9 mouse cellular contexts compared by ENCODE assay signal in the genomic region with DNA sequence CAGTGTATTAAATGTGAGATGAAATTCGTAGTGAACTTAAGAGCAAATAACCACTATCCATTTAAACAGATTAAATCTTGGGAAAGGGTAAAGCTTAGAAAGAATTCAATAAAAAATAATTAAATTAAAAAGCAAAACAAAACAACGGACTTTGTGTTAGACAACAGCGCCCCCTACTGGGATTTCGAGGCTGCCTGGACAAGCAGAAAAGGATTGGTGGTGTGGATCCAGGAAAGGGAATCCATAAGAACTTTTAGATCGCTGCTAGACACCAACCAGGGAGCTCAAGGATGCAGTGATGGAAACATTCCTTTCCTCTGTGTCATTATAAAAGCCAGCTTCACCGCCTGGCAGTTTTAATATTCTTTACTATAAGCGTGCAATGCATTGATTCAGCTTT. TPM values are rescaled to one million over a fixed set of nuclear protein-coding genes. Genes with fewer than 3 reads are reported as not detected.
DNase-seq lines count a peak whose midpoint lies in the region; ATAC-seq and TF ChIP-seq lines count a peak whose summit lies in the region.
"Had no signal": no experiment of that assay in that cellular context is flagged by ENCODE, and none has a peak within 500 bp of the region (broad histone marks: within the 10 kb centered on the region; RNA-seq: fewer than 3 reads in every experiment).

No protein-coding gene starts in this region.

- TF ChIP-seq RAD21 in MEL (IDR thresholded peaks at IDR 0.05; ENCODE audit: low read depth, low read length), result peak; percentile 87

- no peak overlapping the region for H3K27ac ChIP-seq in forebrain, embryonic 14.5 days (ENCODE audit: low read depth, low read length)
- H3K27ac ChIP-seq in forebrain, embryonic 15.5 days (replicated peaks), result no peak overlapping the region
- H3K27ac ChIP-seq in MEL (ENCODE audit: control insufficient read depth, low read depth, low read length), result no peak overlapping the region
- H3K27ac ChIP-seq in cerebellum, adult 2 months (ENCODE audit: insufficient read depth, low read length), result no peak overlapping the region
- H3K27ac ChIP-seq: lung, embryonic 15.5 days had no signal

- intact Hi-C loops in gastrocnemius, postnatal 14 days (cut with DNase I; ENCODE audit: low total_unique reads), result loop anchor here (5.0 kb wide), 1 partner anchor 751 kb away; no protein-coding TSS in a partner anchor

- no peak for TF ChIP-seq EP300 in MEL (IDR thresholded peaks at IDR 0.05; ENCODE audit: low read depth in 1 of 2, low read length in 2 of 2)

- H3K4me3 ChIP-seq in forebrain, embryonic 14.5 days (ENCODE audit: low read depth, low read length), result no peak overlapping the region
- H3K4me3 ChIP-seq in forebrain, embryonic 15.5 days, result no peak overlapping the region
- H3K4me3 ChIP-seq in MEL (ENCODE audit: control insufficient read depth in 1 of 2, insufficient read depth in 1 of 2, low read depth in 2 of 2, low read length in 2 of 2), result no peak overlapping the region
- H3K4me3 ChIP-seq in cerebellum, adult 2 months (replicated peaks; ENCODE audit: insufficient read depth, low read depth, low read length), result no peak overlapping the region
- H3K4me3 ChIP-seq: lung, embryonic 15.5 days had no signal

- no peaks in the 10 kb centered on the region for H3K27me3 ChIP-seq in forebrain, embryonic 14.5 days (replicated peaks; ENCODE audit: control insufficient read depth, insufficient read depth, low read length)
- no peaks in the 10 kb centered on the region for H3K27me3 ChIP-seq in forebrain, embryonic 15.5 days
- no peaks in the 10 kb centered on the region for H3K27me3 ChIP-seq in MEL (ENCODE audit: control insufficient read depth in 1 of 2, insufficient read depth in 2 of 2, low read length in 2 of 2)
- no peaks in the 10 kb centered on the region for H3K27me3 ChIP-seq in cerebellum, adult 2 months (ENCODE audit: control insufficient read depth, insufficient read depth, low read length)
- H3K27me3 ChIP-seq: lung, embryonic 15.5 days had no signal

- H3K9ac ChIP-seq in forebrain, embryonic 14.5 days (ENCODE audit: low read length), result no peak overlapping the region
- H3K9ac ChIP-seq in forebrain, embryonic 15.5 days (replicated peaks), result no peak overlapping the region
- H3K9ac ChIP-seq in MEL (ENCODE audit: control insufficient read depth, low read depth, low read length, poor library complexity, severe bottlenecking), result no peak overlapping the region
- H3K9ac ChIP-seq: lung, embryonic 15.5 days had no signal

- no peak for ATAC-seq in forebrain, embryonic 14.5 days
- no peak for ATAC-seq in forebrain, embryonic 15.5 days (replicated peaks)

- H3K9me3 ChIP-seq in forebrain, embryonic 14.5 days (replicated peaks; ENCODE audit: control insufficient read depth, low read length), result no peaks in the 10 kb centered on the region
- no peaks in the 10 kb centered on the region for H3K9me3 ChIP-seq in forebrain, embryonic 15.5 days
- H3K9me3 ChIP-seq in MEL (replicated peaks; ENCODE audit: insufficient read depth, low read length), result no peaks in the 10 kb centered on the region
- H3K9me3 ChIP-seq: lung, embryonic 15.5 days had no signal

- WGBS in forebrain, embryonic 14.5 days, result 6% methylated on average over 7 of the region's 7 CpGs
- WGBS in forebrain, embryonic 15.5 days, result 9% methylated on average over 7 of the region's 7 CpGs
- 8% methylated on average over 7 of the region's 7 CpGs for WGBS in cerebellum, adult 2 months

- peak; percentile 61 for DNase-seq in forebrain, embryonic 14.5 days (ENCODE audit: low spot score)
- peak; percentile 69 for DNase-seq in MEL (ENCODE audit: low read depth, low spot score)
- DNase-seq in cerebellum, adult 2 months, result peak; percentile 38 to 55
- peak; percentile 67 for DNase-seq in gastrocnemius, postnatal 14 days
- peak; percentile 54 to 66 for DNase-seq in layer of hippocampus, postnatal 14 days (ENCODE audit: low spot score in 2 of 2)
- peak; percentile 71 for DNase-seq in naive thymus-derived CD4-positive, alpha-beta T cell, adult 2 months (ENCODE audit: low read depth)
- peak; percentile 31 for DNase-seq in testis, postnatal 14 days (ENCODE audit: low spot score)

- no peak overlapping the region for H3K4me2 ChIP-seq in forebrain, embryonic 14.5 days (ENCODE audit: low read length)
- H3K4me2 ChIP-seq in forebrain, embryonic 15.5 days (replicated peaks), result no peak overlapping the region
- H3K4me2 ChIP-seq: lung, embryonic 15.5 days had no signal

- TF ChIP-seq CTCF in MEL (IDR thresholded peaks at IDR 0.05 in 2 of 3, conservative IDR thresholded peaks at IDR 0.05 in 1 of 3; ENCODE audit: control insufficient read depth in 1 of 3, insufficient read depth in 1 of 3, low read depth in 2 of 3, low read length in 3 of 3, poor library complexity in 1 of 3, severe bottlenecking in 1 of 3), result peak; percentile 60 to 82 (median 73)
- peak; percentile 55; the same call in 1 of the 2 replicates for TF ChIP-seq CTCF in cerebellum, adult 2 months (IDR thresholded peaks at IDR 0.05; ENCODE audit: borderline replicate concordance, insufficient read depth, low read depth, low read length)

- no peaks in the 10 kb centered on the region for H3K4me1 ChIP-seq in forebrain, embryonic 14.5 days (ENCODE audit: control insufficient read depth, insufficient read depth, low read length)
- no peaks in the 10 kb centered on the region for H3K4me1 ChIP-seq in forebrain, embryonic 15.5 days
- H3K4me1 ChIP-seq in MEL (ENCODE audit: control insufficient read depth in 1 of 2, insufficient read depth in 2 of 2, low read length in 2 of 2), result no peaks in the 10 kb centered on the region
- no peaks in the 10 kb centered on the region for H3K4me1 ChIP-seq in cerebellum, adult 2 months (ENCODE audit: control insufficient read depth, insufficient read depth, low read length)
- H3K4me1 ChIP-seq: lung, embryonic 15.5 days had no signal

- H3K36me3 ChIP-seq in forebrain, embryonic 14.5 days (ENCODE audit: control insufficient read depth, insufficient read depth, low read length), result no peaks in the 10 kb centered on the region
- H3K36me3 ChIP-seq in forebrain, embryonic 15.5 days, result no peaks in the 10 kb centered on the region
- H3K36me3 ChIP-seq in MEL (ENCODE audit: control insufficient read depth in 1 of 2, insufficient read depth in 2 of 2, low read length in 2 of 2), result no peaks in the 10 kb centered on the region
- H3K36me3 ChIP-seq: lung, embryonic 15.5 days had no signal

- H3K79me2 ChIP-seq in MEL (ENCODE audit: control insufficient read depth, insufficient read depth, low read length, poor library complexity), result no peaks in the 10 kb centered on the region

- no peak for TF ChIP-seq POLR2A in MEL (IDR thresholded peaks at IDR 0.05; ENCODE audit: control insufficient read depth in 1 of 2, insufficient read depth in 1 of 2, low read depth in 1 of 2, low read length in 2 of 2, poor library complexity in 1 of 2)
- no peak for TF ChIP-seq POLR2A in cerebellum, adult 2 months (IDR thresholded peaks at IDR 0.05; ENCODE audit: borderline replicate concordance, insufficient read depth, low read length)

TF ChIP-seq in MEL, 35 proteins besides CTCF, POLR2A, EP300 and RAD21:
- TF ChIP-seq KAT2A (conservative IDR thresholded peaks at IDR 0.05; ENCODE audit: low read depth, low read length) (no peak), ZMIZ1 (IDR thresholded peaks at IDR 0.05; ENCODE audit: low read depth, low read length) (no peak), ZNF384 (IDR thresholded peaks at IDR 0.05; ENCODE audit: low read depth, low read length) (peak; percentile 27; the same call in 1 of the 2 replicates), ZC3H11A (IDR thresholded peaks at IDR 0.05; ENCODE audit: low read depth, low read length) (peak; percentile 66), SMC3 (IDR thresholded peaks at IDR 0.05; ENCODE audit: low read depth, low read length) (peak; percentile 68)

RNA-seq across cellular contexts. Expression of a gene that starts 51.9 kb away (rescaled TPM):
- polyA plus RNA-seq in forebrain, embryonic 14.5 days (2014; fragmentation: Nextera tagmentation; extraction: Ambion mirVana), result 82.1 and 102 TPM in 2 replicates
- polyA plus RNA-seq in forebrain, embryonic 15.5 days (2015; fragmentation: Nextera tagmentation; extraction: Ambion mirVana), result 78.2 and 80.8 TPM in 2 replicates
- total RNA-seq in MEL (2012; rRNA removed), result 33.3 and 34.9 TPM in 2 replicates
- 10 to 100 TPM; 23.0 to 56.4 TPM for polyA plus RNA-seq in MEL (2012; ENCODE audit: insufficient read depth in 1 of 2, insufficient read length in 2 of 2, low read depth in 1 of 2, low replicate concordance in 2 of 2, missing spikeins in 1 of 2)
- 27.1 and 27.7 TPM in 2 replicates for polyA plus RNA-seq in cerebellum, adult 2 months (2012; rRNA removed)
- 10 to 100 TPM; 16.2 to 20.6 TPM for total RNA-seq in gastrocnemius, postnatal 14 days (2021)
- 10 to 100 TPM; 56.6 TPM for total RNA-seq in layer of hippocampus, postnatal 14 days (2021)

RNA-seq across cellular contexts. Expression of a gene that starts 52.5 kb away (rescaled TPM):
- polyA plus RNA-seq in forebrain, embryonic 14.5 days (2014; fragmentation: Nextera tagmentation; extraction: Ambion mirVana), result 25.9 and 27.8 TPM in 2 replicates
- polyA plus RNA-seq in forebrain, embryonic 15.5 days (2015; fragmentation: Nextera tagmentation; extraction: Ambion mirVana), result 25.5 and 25.8 TPM in 2 replicates
- 15.1 and 15.4 TPM in 2 replicates for total RNA-seq in MEL (2012; rRNA removed)
- 10 to 100 TPM in 1 of 2 experiments, not detected in 1; 13.7 TPM for polyA plus RNA-seq in MEL (2012; ENCODE audit: insufficient read depth in 1 of 2, insufficient read length in 2 of 2, low read depth in 1 of 2, low replicate concordance in 2 of 2, missing spikeins in 1 of 2)
- polyA plus RNA-seq in cerebellum, adult 2 months (2012; rRNA removed), result 21.9 and 22.0 TPM in 2 replicates
- total RNA-seq in gastrocnemius, postnatal 14 days (2021), result 1 to 10 TPM; 8.3 to 8.5 TPM
- 10 to 100 TPM; 17.1 to 19.3 TPM for total RNA-seq in layer of hippocampus, postnatal 14 days (2021)

RNA-seq across cellular contexts. Expression of a gene that starts 53.6 kb away (rescaled TPM):
- polyA plus RNA-seq in forebrain, embryonic 14.5 days (2014; fragmentation: Nextera tagmentation; extraction: Ambion mirVana), result 15.0 and 15.4 TPM in 2 replicates
- polyA plus RNA-seq in forebrain, embryonic 15.5 days (2015; fragmentation: Nextera tagmentation; extraction: Ambion mirVana), result 16.4 and 17.3 TPM in 2 replicates
- total RNA-seq in MEL (2012; rRNA removed), result 15.9 and 16.4 TPM in 2 replicates
- 10 to 100 TPM; 18.7 to 32.6 TPM for polyA plus RNA-seq in MEL (2012; ENCODE audit: insufficient read depth in 1 of 2, insufficient read length in 2 of 2, low read depth in 1 of 2, low replicate concordance in 2 of 2, missing spikeins in 1 of 2)
- polyA plus RNA-seq in cerebellum, adult 2 months (2012; rRNA removed), result 20.7 and 22.3 TPM in 2 replicates
- total RNA-seq in gastrocnemius, postnatal 14 days (2021), result 10 to 100 TPM; 17.1 to 21.4 TPM
- total RNA-seq in layer of hippocampus, postnatal 14 days (2021), result 10 to 100 TPM; 34.3 to 36.4 TPM
